Comparison of ENCODE assay signal across 22 mouse cellular contexts in genomic region chr9:60797126-60797525, GRCm38 (mm10).
"Had no signal": no experiment of that assay in that cellular context is flagged by ENCODE, and none has a peak within 500 bp of the region (broad histone marks: within the 10 kb centered on the region; RNA-seq: fewer than 3 reads in every experiment).

No protein-coding gene starts in this region.

- H3K4me2 ChIP-seq: limb, embryonic 13.5 days; liver, embryonic 12.5 days; liver, embryonic 15.5 days; midbrain, embryonic 12.5 days; stomach, embryonic 15.5 days had no signal

- H3K36me3 ChIP-seq: limb, embryonic 10.5 days; limb, embryonic 13.5 days; liver, embryonic 12.5 days; liver, embryonic 15.5 days; midbrain, embryonic 12.5 days; stomach, embryonic 15.5 days had no signal

- H3K27me3 ChIP-seq: limb, embryonic 13.5 days; stomach, embryonic 15.5 days had no signal

- H3K27ac ChIP-seq: kidney, postnatal 0 days; layer of hippocampus, adult 2 months; limb, embryonic 10.5 days; limb, embryonic 13.5 days; liver, embryonic 12.5 days; liver, embryonic 15.5 days; midbrain, embryonic 12.5 days; stomach, embryonic 15.5 days had no signal

- DNase-seq: kidney, adult 2 months; kidney, postnatal 25 days; layer of hippocampus, adult 9-11 months; liver; lung, adult 2 months; lung, postnatal 14 days; lung, postnatal 4 days; right cerebral cortex, adult 18-20 months; right cerebral cortex, postnatal 14 days; right cerebral cortex, postnatal 4 days; spleen, adult 18-20 months; thymus, postnatal 25 days had no signal

- H3K9me3 ChIP-seq: limb, embryonic 10.5 days; limb, embryonic 13.5 days; liver, embryonic 12.5 days; liver, embryonic 15.5 days; midbrain, embryonic 12.5 days; stomach, embryonic 15.5 days had no signal

- ATAC-seq: liver, embryonic 12.5 days; midbrain, embryonic 16.5 days had no signal

- H3K9ac ChIP-seq: limb, embryonic 13.5 days; liver, embryonic 12.5 days; liver, embryonic 15.5 days; midbrain, embryonic 12.5 days; stomach, embryonic 15.5 days had no signal

- H3K4me3 ChIP-seq: layer of hippocampus, adult 2 months; limb, embryonic 10.5 days; limb, embryonic 13.5 days; liver, embryonic 12.5 days; liver, embryonic 15.5 days; midbrain, embryonic 12.5 days; myocyte; stomach, embryonic 15.5 days had no signal
